Mouse (Mus musculus) ovary, postnatal 36 days (tissue): Measurements from ENCODE around the gene Vmn2r67.
"Not testable (repeated sequence)": the region's sequence is repeated elsewhere in the genome, so short reads cannot be mapped to it uniquely, and the experiment has no call there.

Experiments used
- DNase-seq: peaks from one replicate; pipeline ENCODE4 v3.0.0; 2022; ENCODE audit warnings: low spot score, mixed read lengths

Gene Vmn2r67

GRCm38 (mm10) chr7:85155898-85156297, at the start of gene Vmn2r67:
Vmn2r67 (minus strand) TSS chr7:85155998.
- DNase-seq = no peak

- DNase-seq = not testable (repeated sequence)
Measured at GRCm38 (mm10) chr7:85104531-85104930, 51.3 kb downstream of the Vmn2r67 start.
